Mouse (Mus musculus): ENCODE results near the gene 4921539E11Rik.

Gene 4921539E11Rik

DNA sequence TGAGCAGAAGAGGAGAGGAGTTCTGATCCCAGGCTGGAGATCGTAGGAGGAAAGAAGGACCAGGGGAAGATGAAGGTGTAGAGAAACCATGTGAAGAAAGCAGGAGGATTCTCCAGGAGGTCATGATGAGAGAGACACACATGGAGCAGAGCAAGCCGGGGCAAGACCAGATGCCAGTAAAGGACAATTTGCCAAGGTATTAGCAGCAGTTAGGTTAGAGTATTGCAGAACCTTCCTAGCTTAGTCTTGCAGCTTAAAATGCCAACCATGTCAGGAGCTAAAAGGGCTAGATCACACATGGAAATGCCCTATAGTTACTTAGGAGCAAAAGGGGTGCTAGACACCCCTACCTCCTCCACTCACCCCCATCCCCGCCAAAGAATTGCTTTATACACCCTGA, 43.4 kb downstream of the 4921539E11Rik start:
- ATAC-seq (ENCODE audit: insufficient number of reproducible peaks, low FRiP score, low TSS enrichment), result no peak

DNA sequence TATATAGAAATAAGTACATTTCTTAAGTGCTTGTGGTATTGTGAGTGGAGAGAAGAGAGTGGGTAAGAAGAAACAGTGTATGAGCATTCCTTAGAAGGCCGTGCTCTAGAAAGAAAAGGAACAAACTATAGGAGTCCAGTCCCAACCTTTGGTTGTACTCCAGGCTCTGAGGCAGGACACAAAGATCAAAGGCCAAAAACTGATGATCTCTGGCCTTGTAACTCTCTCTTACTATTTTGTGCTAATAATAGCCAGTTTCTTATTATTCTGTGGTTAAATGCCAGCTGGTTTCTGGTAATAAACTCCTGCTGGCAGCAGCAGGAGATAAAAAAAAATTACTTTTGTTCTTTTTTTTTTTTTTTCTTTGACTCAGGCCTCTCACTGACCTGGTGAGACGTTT, 58.5 kb downstream of the 4921539E11Rik start:
- ATAC-seq (ENCODE audit: insufficient number of reproducible peaks, low FRiP score, low TSS enrichment), result no peak

DNA sequence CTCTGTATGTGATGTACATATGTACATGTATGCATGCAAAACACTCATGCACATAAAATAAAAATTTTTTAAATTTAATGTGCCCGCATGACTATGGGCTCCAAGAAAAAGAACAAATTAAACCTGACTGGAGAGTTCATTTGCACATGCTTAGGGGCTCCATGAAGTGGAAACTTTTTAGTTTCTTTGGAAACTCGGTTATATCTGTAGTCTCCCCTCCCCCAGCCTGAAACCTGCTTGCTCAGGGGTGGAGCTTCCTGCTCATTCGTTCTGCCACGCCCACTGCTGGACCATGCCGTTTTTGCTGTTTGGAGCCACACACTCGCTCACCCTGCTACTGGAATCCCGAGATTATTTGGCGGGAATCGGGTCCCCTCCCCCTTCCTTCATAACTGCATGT, 67.8 kb downstream of the 4921539E11Rik start:
- ATAC-seq (ENCODE audit: insufficient number of reproducible peaks, low FRiP score, low TSS enrichment), result no peak

DNA sequence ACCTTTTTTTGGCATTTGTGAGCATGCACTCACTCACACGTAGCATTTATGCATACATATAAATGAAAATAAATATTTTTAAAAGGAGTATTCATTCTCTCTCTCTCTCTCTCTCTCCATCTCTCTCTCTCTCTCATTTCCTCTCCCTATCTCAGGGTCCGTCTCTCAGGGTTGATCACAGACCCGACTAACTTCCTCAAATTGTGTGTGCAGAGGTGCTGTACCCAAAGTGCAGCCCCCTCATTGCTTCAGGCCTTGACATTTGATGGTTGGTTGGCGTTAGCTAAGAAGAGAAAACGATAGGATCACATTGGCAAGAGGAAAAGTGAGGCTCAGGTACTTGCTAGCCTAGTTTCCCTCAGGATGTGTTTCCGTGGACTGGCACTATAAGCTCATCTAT, 68.9 kb downstream of the 4921539E11Rik start:
- ATAC-seq (ENCODE audit: insufficient number of reproducible peaks, low FRiP score, low TSS enrichment), result no peak

DNA sequence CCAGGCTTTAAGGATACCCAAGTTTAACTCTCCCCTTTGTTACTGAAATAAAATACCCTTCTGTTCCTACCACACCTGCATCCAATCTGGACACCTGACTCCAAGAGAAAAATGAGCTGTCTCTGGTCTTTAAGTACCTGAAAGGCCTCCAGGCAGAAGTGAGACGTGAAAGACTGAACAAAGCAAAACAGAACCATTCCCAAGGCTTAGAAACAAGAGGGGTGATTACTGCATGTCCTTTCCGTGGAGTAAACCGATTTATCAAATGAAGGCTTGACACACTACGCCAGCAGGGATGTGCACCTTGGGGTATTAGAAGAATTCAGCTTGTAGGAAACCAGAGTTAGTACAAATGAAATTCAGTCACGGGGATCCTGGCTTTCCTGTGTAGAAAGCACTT, 71.7 kb downstream of the 4921539E11Rik start:
- ATAC-seq (ENCODE audit: insufficient number of reproducible peaks, low FRiP score, low TSS enrichment), result no peak

DNA sequence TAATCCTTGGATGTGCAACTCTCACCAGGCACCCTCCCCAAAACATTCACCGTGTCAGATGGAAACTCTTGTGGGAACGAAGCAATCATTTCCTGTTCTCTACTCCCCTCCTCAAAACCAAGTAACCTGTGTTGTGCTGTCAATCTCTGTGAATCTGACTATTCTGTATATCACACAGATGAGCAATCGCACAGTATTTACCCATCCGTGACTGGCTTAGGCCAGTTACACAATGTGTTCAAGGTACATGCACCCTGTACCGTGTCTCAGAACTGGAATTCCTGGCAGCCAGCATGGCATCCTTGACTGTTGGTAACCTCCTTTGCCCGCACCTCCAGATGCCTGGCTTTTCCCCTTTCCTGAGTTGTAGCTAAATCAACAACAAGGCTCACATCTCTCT, 74.6 kb downstream of the 4921539E11Rik start:
- ATAC-seq (ENCODE audit: insufficient number of reproducible peaks, low FRiP score, low TSS enrichment), result no peak

DNA sequence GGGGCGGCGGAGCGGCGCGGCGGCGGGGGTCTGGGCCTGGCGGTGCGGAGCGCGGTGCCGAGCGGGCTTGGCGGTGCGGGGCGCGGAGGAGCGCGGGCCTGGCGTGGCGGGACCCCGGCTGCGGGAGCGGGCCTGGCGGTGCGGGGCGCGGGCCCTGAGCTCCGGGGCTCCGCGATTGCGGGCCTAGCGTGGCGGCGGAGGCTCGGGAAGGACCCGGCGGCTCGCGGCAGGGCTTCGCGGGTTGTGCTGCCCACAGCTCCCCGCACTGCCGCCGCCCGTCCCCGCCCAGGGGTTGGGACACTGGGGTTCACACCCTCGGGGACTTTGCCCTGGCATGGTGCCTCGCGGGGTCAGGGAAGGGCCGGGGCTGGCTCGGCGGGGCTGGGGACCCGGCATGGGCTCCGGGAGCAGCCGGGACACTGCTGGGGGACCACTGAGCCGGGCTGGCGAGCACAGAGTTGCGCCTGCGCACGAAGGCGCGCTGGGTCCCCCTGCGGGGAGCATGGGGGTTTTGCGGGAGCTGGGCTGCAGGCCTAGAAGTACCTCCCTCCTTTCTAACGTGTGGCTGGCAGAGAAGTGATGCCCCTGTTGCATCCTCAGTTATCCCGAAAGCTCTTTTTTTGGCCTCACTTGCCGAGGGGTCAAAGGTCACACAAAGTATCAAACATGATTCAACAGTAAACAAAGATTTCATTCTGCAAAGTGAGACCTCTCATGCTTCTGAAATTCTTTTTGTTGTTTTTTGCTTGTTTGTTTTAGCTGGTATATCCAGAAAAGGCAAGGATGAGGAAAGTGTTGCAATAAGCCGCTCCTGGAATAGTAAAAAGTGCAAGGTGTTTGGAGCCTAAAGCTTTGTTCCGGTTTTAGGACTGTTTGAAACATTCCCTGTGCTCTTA, 75.5 kb downstream of the 4921539E11Rik start, which contains the start of gene Slc35d1:
TSS of gene Slc35d1 (minus strand) at position 240 of the 896 bp plus-strand sequence.
- peak; percentile 63 for ATAC-seq (ENCODE audit: insufficient number of reproducible peaks, low FRiP score, low TSS enrichment)

DNA sequence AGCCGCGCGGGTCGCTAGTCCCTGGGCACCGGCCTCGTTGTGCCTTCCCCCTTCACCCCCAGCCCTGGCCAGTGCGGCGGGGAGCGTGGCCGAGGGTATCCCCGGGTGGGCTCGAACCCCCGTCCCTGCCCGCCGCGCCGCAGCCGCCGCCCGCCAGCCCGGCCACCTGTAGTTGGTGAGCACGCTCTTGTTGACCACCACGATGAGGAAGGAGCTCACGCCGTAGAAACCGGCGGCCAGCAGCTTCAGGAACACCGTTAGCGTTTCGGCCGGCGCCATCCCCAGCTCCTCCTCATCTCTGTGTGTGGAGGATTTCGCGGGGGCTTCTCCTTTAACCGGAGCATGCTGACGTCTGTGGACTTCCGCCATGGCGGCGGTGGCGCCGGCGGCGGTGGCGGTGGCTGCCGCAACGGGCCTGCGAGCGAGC, 76.2 kb downstream of the 4921539E11Rik start:
- ATAC-seq (ENCODE audit: insufficient number of reproducible peaks, low FRiP score, low TSS enrichment), result peak; percentile 78

DNA sequence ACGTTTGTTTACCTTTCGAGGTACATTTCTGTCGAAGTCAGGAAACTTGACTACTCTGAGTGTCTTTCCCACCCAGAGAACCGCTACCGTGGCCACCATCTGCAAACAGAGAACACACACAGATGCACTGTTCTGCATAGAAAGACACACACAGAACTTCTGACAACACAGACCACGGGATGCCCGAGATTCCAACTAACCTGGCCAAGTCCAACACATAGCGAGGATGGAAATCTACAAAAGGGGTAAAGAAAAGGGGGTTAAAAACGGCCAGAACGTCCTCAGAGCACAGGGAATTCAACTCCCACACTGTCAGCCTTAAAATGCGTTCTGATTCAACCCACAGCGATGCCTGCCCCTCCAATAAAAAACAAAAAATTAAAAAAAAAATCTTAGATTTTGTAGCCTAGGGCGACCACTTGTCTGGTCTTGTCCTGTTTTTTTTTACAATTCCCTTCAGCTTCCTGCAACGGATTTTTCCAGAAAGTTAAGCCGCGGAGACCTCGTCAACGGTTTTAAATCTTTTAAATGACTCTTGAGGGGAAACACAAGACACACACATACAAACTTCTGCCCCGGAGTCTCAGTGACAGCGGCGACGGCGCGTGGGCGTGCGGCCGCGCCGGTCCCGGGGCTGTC, 76.7 kb downstream of the 4921539E11Rik start:
- no peak for ATAC-seq (ENCODE audit: insufficient number of reproducible peaks, low FRiP score, low TSS enrichment)

DNA sequence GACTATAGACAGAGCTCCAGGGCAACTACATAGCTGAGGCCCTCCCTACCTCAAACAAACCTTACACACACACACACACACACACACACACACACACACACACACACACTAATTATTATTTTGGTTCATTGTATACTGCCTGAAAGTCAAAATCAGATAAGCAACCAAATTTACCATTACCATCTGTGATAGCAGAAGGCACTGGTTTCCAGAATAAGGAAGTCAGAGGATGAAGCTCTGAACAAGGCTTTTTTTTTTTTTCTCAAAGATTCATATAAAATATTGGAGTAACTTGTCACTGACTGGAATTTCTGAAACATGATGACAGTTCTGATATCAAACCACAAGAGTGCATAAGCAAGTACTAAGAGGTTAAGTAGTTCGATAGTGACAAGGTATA, 82.1 kb downstream of the 4921539E11Rik start:
- ATAC-seq (ENCODE audit: insufficient number of reproducible peaks, low FRiP score, low TSS enrichment), result no peak

DNA sequence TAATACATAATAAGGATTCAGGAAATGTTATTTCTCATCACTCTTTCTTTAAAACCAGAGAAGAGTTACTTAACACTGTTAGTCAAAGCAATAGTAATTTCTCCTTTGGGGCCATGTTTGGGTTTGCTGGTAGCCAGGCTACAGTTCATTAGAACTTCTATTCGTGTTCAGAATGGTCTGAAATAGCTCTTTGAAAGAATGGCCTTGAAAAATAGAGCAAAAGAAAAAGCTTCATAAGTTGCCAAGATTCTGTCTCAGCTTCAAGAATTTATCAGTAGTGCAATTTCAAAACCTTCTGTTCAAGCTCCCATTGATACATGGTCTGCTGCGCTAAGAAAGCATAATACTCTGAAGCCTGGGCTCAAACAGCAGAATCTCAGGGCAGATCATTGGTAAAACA, 87.0 kb downstream of the 4921539E11Rik start:
- no peak for ATAC-seq (ENCODE audit: insufficient number of reproducible peaks, low FRiP score, low TSS enrichment)

DNA sequence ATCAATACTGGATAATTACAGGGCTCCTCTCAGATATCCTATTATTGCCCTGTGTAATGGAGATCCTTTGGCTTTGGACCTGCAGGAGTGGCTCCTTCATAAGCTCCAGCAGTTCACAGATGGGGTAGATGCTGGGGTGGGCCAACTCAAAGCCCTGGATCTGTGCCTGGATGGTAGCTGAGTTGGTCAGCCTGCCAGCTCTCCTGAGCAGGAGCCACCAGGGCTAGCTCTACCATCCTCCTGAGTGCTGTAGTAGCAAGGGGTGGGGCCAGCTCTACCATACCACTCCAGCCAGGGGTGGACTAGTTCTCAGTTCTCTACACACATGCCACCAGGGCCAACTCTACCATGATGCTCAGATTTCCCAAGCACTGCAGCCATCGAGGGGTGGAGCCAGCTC, 90.6 kb downstream of the 4921539E11Rik start:
- ATAC-seq (ENCODE audit: insufficient number of reproducible peaks, low FRiP score, low TSS enrichment), result no peak

DNA sequence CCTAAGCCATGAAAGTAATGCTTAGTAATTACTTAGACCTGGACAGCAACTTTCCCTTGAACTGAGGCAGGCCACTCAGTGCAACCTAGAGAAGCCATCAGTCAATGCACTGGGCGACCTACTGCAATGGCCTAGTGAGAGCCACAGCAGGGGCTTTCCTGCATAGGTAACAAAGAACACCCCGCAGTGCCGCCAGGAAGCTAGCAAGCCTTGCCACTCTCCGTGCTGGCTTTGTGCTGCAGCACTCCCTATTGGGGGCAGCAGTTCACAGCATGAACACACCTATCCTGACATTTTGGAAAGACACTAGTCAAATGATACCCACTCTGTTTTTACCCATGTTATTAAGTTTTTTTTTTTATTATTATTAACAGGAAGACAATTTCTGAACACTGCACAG, 91.6 kb downstream of the 4921539E11Rik start:
- ATAC-seq (ENCODE audit: insufficient number of reproducible peaks, low FRiP score, low TSS enrichment), result no peak

DNA sequence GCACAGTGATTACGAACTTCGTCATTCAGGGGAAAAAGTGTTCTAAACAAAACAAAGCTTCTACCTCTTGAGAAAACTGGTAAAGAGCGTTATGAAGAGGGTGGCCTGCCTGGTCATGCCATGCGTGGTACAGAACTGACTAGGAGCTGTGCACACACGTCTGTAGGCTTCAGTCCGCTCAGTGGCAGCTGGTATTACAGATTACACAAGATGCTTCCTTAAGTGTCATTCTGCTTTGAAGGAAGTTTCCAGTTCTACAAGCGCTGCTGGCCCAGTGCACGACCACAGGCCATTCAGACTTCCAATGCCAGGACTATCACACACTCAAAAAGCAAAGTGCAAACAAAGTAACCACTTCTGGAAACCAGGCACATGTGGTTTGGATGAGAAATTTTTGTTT, 93.3 kb downstream of the 4921539E11Rik start:
- no peak for ATAC-seq (ENCODE audit: insufficient number of reproducible peaks, low FRiP score, low TSS enrichment)

DNA sequence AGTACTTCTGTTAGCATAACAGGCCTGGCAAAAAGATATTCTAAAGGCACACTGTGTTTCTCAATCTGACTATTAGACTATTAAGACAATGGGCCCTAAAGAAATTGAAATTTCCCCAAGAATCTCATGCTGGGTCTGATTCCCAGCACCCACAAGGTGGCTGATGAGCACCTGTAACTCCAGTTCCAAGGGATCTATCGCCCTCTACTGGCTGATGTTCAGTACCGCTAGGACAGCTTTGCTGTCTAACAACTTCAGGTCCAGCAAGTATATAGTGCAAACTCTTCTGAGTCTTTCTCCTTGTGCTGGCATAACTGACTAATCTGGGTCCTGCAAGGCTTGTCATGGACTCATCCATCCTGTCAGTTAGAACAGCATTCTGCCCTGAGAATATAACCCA, 98.2 kb downstream of the 4921539E11Rik start:
- no peak for ATAC-seq (ENCODE audit: insufficient number of reproducible peaks, low FRiP score, low TSS enrichment)

DNA sequence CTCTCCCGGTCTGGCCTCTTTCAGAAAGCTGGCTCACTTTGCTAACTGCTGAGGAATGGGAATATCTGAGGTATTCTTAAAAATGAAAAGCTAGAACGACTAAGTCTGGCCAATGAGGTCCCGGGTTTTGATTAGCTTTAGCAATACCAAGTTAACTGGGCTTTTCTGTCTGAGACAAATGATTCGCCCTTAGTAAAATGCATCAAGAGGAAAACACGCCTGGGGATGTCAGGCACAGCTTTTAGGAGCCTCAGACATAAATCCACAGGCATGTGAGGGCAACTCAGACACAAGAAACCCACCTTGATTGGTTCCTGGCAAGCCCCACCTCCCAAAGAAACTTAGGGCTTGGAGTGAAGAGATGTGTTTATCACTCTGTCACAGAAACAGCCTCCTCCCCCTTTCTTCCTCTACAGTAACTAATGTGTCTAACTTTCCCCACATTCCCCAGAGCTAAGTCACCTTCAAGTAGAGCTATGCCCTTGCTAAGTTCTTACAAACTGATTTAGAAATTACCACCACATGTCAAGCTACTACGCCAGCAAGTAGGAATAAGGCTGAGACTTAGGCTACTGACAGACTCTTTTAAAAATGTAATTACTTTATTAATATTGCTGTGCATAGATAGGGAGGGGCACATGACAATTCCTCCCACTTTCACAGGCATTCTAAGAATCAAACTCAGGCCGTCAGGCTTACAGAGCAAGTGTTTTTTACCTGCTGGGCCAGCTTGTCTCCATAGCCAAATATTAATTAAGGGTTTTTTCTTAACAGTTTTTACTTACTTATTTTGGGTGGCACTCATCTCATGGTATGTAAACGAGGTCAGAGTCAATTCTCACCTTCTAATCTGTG, 101.7 kb downstream of the 4921539E11Rik start:
- ATAC-seq (ENCODE audit: insufficient number of reproducible peaks, low FRiP score, low TSS enrichment), result no peak
